Mouse (Mus musculus): ENCODE data around the gene Zfp583.

GRCm38 (mm10) chr7:6343501-6344071 is 12.5 kb upstream of the Zfp583 start, which contains the start of gene Gm3854:
- TF ChIP-seq CTCF (IDR thresholded peaks at IDR 0.05; ENCODE audit: low read depth) (no peak), EP300 (IDR thresholded peaks at IDR 0.05; ENCODE audit: low read depth) (no peak)
